10 mouse cellular contexts compared by ENCODE assay signal in genomic region chr2:38099120-38099773, GRCm38 (mm10).
DNase-seq lines count a peak whose midpoint lies in the region; ATAC-seq lines count a peak whose summit lies in the region.
"Had no signal": no experiment of that assay in that cellular context is flagged by ENCODE, and none has a peak within 500 bp of the region (broad histone marks: within the 10 kb centered on the region; RNA-seq: fewer than 3 reads in every experiment).

No protein-coding gene starts in this region.

- 58% methylated on average over 4 of the region's 4 CpGs for WGBS in hindbrain, embryonic 16.5 days

- no peak overlapping the region for H3K27ac ChIP-seq in hindbrain, embryonic 16.5 days (ENCODE audit: low read depth, low read length)
- H3K27ac ChIP-seq: heart, embryonic 15.5 days; macrophage had no signal

- H3K4me2 ChIP-seq in hindbrain, embryonic 16.5 days (ENCODE audit: low read length): no peak overlapping the region
- H3K4me2 ChIP-seq: heart, embryonic 15.5 days had no signal

- peaks cover 7% of the 10 kb centered on the region for H3K4me1 ChIP-seq in hindbrain, embryonic 16.5 days (ENCODE audit: control insufficient read depth, insufficient read depth, low read depth, low read length)

- ATAC-seq in hindbrain, embryonic 16.5 days: no peak

- no peaks in the 10 kb centered on the region for H3K27me3 ChIP-seq in hindbrain, embryonic 16.5 days (replicated peaks; ENCODE audit: control insufficient read depth, insufficient read depth, low read length)
- H3K27me3 ChIP-seq: heart, embryonic 15.5 days had no signal

- no peak overlapping the region for H3K4me3 ChIP-seq in hindbrain, embryonic 16.5 days (ENCODE audit: low read length)
- H3K4me3 ChIP-seq: heart, embryonic 15.5 days had no signal

- H3K9ac ChIP-seq in hindbrain, embryonic 16.5 days (ENCODE audit: low read depth, low read length): no peak overlapping the region
- H3K9ac ChIP-seq: heart, embryonic 15.5 days had no signal

- H3K36me3 ChIP-seq in hindbrain, embryonic 16.5 days (ENCODE audit: control insufficient read depth, insufficient read depth, low read length): no peaks in the 10 kb centered on the region
- H3K36me3 ChIP-seq: heart, embryonic 15.5 days had no signal

- DNase-seq in adrenal gland, adult 2 months: peak; percentile 6
- DNase-seq in adrenal gland, postnatal 4 days (ENCODE audit: low spot score in 2 of 2): no peak
- DNase-seq in ovary, adult 18-20 months (ENCODE audit: low spot score): peak; percentile 23
- DNase-seq in ovary, postnatal 10 days (ENCODE audit: low spot score): no peak
- peak; percentile 20 for DNase-seq in layer of hippocampus, adult 9-11 months
- DNase-seq in testis, postnatal 10 days (ENCODE audit: low spot score): peak; percentile 75
- DNase-seq in spleen, adult 12 weeks (ENCODE audit: low spot score): no peak

- no peaks in the 10 kb centered on the region for H3K9me3 ChIP-seq in hindbrain, embryonic 16.5 days (ENCODE audit: control insufficient read depth, low read length)
- H3K9me3 ChIP-seq: heart, embryonic 15.5 days had no signal

Comparison
In these comparisons a context has a peak if more than half of its experiments do, and no peak if none do; other contexts are left out.
1. DNase-seq: peak in adrenal gland, adult 2 months (single experiment), ovary, adult 18-20 months (single experiment), layer of hippocampus, adult 9-11 months (single experiment) and testis, postnatal 10 days (single experiment); none in adrenal gland, postnatal 4 days (0 of 2), ovary, postnatal 10 days (single experiment) and spleen, adult 12 weeks (single experiment).